Mouse (Mus musculus): ENCODE results near the gene Vapb. TPM values are rescaled to one million over a fixed set of nuclear protein-coding genes. Genes with fewer than 3 reads are reported as not detected.
"Not testable (repeated sequence)": the region's sequence is repeated elsewhere in the genome, so short reads cannot be mapped to it uniquely, and the experiment has no call there.

Vapb gene
- total and polyA plus RNA-seq, 3 experiments: 13.3 to 128 (median 113) TPM

DNA sequence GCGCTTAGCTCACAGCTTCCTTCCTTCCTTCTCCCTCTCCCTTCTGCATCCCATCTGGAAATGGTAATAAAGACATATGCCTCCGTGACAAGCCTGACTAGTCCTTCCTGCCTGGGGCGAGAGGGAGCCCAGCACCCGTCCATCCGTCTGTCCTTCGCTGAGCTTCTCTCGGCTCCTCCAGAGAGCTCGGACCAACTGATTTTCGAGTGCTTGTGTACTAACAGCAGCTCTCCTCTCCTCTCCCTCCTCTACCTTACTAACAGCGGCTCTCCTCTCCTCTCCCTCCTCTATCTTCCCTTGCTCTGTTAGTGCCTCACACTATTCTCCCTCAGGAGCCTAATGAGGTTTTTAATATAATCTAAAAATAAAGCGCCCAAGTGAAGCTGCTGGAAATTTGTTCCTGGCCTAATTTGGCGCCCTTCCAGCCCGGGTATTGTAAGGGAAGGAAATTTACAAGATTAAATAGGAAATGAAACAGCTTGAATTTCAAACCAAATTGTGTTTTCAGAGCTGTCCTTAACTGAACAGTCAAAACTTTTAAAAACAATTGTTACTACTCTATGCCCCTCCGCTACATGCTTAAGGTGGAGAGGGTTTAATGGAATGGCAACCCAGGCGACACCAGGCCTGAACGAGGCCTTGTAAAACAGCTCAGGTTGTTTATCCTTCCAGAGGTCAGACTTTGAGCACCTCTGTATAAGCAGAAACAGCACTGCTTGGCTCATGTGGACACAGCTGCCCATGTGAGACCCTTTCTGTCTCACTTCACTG lies 35.0 kb upstream of the Vapb start:
- no peaks in the 10 kb centered on the region for H3K27me3 ChIP-seq (ENCODE audit: control insufficient read depth, insufficient read depth, low read length)
- H3K4me1 ChIP-seq (ENCODE audit: control insufficient read depth, insufficient read depth, low read length): peaks cover 9% of the 10 kb centered on the region
- TF ChIP-seq EP300 (IDR thresholded peaks at IDR 0.05; ENCODE audit: insufficient read depth, low read depth, low read length) (no peak), CTCF (IDR thresholded peaks at IDR 0.05) (no peak), POLR2A (IDR thresholded peaks at IDR 0.05; ENCODE audit: insufficient read depth, low read depth, low read length) (no peak)
- H3K9ac ChIP-seq (ENCODE audit: low read depth, low read length): no peak overlapping the region
- H3K27ac ChIP-seq: peak overlapping the region; percentile 54; the same call in 1 of the 2 replicates
- peak; percentile 23 to 30 for DNase-seq
- H3K79me2 ChIP-seq (replicated peaks; ENCODE audit: control insufficient read depth, insufficient read depth, low read length): no peaks in the 10 kb centered on the region
- H3K36me3 ChIP-seq (ENCODE audit: control insufficient read depth, insufficient read depth, low read length): peaks cover 2% of the 10 kb centered on the region
- no peak overlapping the region for H3K4me3 ChIP-seq
- intact Hi-C loops (cut with DNase I): no loop called here
- 35% methylated on average over 16 of the region's 16 CpGs for WGBS

DNA sequence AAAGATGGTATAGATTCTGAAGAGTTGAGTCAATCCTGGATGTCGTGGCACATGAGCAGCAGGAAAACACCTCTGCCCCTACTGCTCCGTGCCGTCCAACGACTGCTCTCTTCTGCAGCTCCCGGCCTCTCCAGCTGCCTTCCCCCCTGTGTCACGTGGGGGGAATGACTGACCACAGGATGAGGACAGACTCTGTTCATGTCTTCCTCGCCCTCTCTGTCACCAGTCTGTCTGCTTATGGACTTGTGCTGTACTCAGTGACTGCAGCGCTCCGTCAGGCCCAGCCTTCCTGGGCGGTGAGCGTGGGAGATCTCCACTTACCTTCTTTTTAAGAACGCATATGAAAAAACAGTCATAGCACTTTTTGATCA lies 34.5 kb upstream of the Vapb start:
- no peak overlapping the region for H3K9ac ChIP-seq (ENCODE audit: low read depth, low read length)
- no peaks in the 10 kb centered on the region for H3K27me3 ChIP-seq (ENCODE audit: control insufficient read depth, insufficient read depth, low read length)
- DNase-seq: no peak
- intact Hi-C loops (cut with DNase I): no loop called here
- peaks cover 2% of the 10 kb centered on the region for H3K36me3 ChIP-seq (ENCODE audit: control insufficient read depth, insufficient read depth, low read length)
- H3K4me1 ChIP-seq (ENCODE audit: control insufficient read depth, insufficient read depth, low read length): peaks cover 9% of the 10 kb centered on the region
- TF ChIP-seq EP300 (IDR thresholded peaks at IDR 0.05; ENCODE audit: insufficient read depth, low read depth, low read length) (no peak), CTCF (IDR thresholded peaks at IDR 0.05) (no peak), POLR2A (IDR thresholded peaks at IDR 0.05; ENCODE audit: insufficient read depth, low read depth, low read length) (no peak)
- peak overlapping the region; percentile 54; the same call in 1 of the 2 replicates for H3K27ac ChIP-seq
- 66% methylated on average over 12 of the region's 12 CpGs for WGBS
- no peak overlapping the region for H3K4me3 ChIP-seq
- H3K79me2 ChIP-seq (replicated peaks; ENCODE audit: control insufficient read depth, insufficient read depth, low read length): no peaks in the 10 kb centered on the region

DNA sequence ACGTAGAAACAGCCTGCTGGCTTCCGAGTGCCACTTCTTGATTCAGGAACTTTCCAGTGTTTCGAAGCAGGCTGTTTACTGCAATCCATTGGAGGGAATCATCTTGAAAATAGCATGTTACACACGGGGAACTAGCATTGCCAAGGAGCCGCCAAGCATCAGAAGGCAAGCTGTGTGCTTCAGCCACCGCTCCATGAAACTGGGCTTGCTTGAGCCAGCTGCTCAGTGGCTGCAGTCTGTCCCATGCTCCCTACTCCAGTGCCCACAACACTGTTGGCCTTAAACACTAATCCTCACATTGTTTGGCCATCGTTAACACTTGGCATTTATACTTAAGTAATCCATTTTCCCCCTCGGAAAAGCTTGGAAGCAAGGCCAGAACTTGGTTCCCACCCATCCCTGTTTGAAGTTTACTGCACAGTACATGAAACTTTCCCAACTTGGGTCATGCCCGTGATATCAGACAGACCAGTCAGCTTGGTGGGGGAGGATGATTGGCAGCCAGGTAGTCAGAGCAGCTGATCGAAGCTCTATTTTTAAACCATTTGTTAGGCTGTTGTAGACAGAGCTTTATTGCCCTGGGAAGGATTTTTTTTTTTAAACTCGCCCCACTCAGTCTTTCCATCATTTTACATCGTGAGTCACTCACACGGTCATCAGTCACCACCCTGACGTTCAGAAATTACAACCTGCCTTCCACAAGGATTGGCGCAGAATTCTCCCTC lies 31.3 kb upstream of the Vapb start:
- Histone ChIP-seq H3K4me3 (no peak overlapping the region), H3K9ac (ENCODE audit: low read depth, low read length) (no peak overlapping the region), H3K4me1 (ENCODE audit: control insufficient read depth, insufficient read depth, low read length) (peaks cover 9% of the 10 kb centered on the region), H3K36me3 (ENCODE audit: control insufficient read depth, insufficient read depth, low read length) (peaks cover 2% of the 10 kb centered on the region), H3K27ac (no peak overlapping the region), H3K27me3 (ENCODE audit: control insufficient read depth, insufficient read depth, low read length) (no peaks in the 10 kb centered on the region), H3K79me2 (replicated peaks; ENCODE audit: control insufficient read depth, insufficient read depth, low read length) (no peaks in the 10 kb centered on the region)
- 69% methylated on average over 15 of the region's 15 CpGs for WGBS
- peak in 1 of 2 experiments; percentile 27 for DNase-seq
- intact Hi-C loops (cut with DNase I): no loop called here
- TF ChIP-seq EP300 (IDR thresholded peaks at IDR 0.05; ENCODE audit: insufficient read depth, low read depth, low read length): no peak
- TF ChIP-seq CTCF (IDR thresholded peaks at IDR 0.05): no peak
- no peak for TF ChIP-seq POLR2A (IDR thresholded peaks at IDR 0.05; ENCODE audit: insufficient read depth, low read depth, low read length)

DNA sequence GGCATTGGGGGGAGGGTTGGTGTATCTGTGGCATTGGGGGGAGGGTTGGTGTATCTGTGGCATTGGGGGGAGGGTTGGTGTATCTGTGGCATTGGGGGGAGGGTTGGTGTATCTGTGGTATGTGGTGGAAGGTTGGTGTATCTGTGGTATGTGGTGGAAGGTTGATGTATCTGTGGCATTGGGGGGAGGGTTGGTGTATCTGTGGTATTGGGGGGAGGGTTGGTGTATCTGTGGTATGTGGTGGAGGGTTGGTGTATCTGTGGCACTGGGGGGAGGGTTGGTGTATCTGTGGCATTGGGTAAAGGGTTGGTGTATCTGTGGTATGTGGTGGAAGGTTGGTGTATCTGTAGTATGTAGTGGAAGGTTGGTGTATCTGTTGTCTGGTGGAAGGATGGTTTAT lies 29.7 kb upstream of the Vapb start:
- not testable (repeated sequence) for H3K27ac ChIP-seq; H3K4me3 ChIP-seq; H3K36me3 ChIP-seq (ENCODE audit: control insufficient read depth, insufficient read depth, low read length); H3K27me3 ChIP-seq (ENCODE audit: control insufficient read depth, insufficient read depth, low read length); H3K4me1 ChIP-seq (ENCODE audit: control insufficient read depth, insufficient read depth, low read length); H3K9ac ChIP-seq (ENCODE audit: low read depth, low read length); H3K79me2 ChIP-seq (replicated peaks; ENCODE audit: control insufficient read depth, insufficient read depth, low read length); DNase-seq
- intact Hi-C loops (cut with DNase I): loop anchor here (1.0 kb wide), 1 partner anchor 90 kb away; no protein-coding TSS in a partner anchor

DNA sequence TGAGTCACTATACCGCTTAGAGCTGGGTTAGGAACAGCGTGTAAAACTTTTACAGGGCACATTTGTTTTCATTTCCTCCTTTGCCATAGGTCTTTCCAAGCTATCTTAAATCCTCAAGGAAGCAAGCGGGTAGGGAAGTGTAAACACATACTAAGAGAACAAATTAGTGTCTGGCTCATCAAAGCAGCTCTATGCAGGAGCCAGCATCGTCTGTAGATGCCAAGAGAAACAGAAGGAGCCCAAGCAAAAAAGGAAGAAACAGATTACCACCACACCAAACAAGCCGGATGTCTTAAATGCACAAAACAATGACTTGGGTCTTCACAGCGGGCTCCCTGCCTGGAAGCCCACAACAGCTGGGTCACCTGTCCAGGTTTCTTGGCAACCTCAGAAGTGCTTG lies 27.1 kb upstream of the Vapb start:
- H3K79me2 ChIP-seq (replicated peaks; ENCODE audit: control insufficient read depth, insufficient read depth, low read length): no peaks in the 10 kb centered on the region
- no peak overlapping the region for H3K9ac ChIP-seq (ENCODE audit: low read depth, low read length)
- WGBS: 76% methylated on average over 6 of the region's 6 CpGs
- H3K27ac ChIP-seq: no peak overlapping the region
- peaks cover 1% of the 10 kb centered on the region; the same call in 1 of the 2 replicates for H3K4me1 ChIP-seq (ENCODE audit: control insufficient read depth, insufficient read depth, low read length)
- DNase-seq: no peak
- no peaks in the 10 kb centered on the region for H3K27me3 ChIP-seq (ENCODE audit: control insufficient read depth, insufficient read depth, low read length)
- intact Hi-C loops (cut with DNase I): no loop called here
- H3K36me3 ChIP-seq (ENCODE audit: control insufficient read depth, insufficient read depth, low read length): no peaks in the 10 kb centered on the region
- TF ChIP-seq CTCF (IDR thresholded peaks at IDR 0.05) (no peak), EP300 (IDR thresholded peaks at IDR 0.05; ENCODE audit: insufficient read depth, low read depth, low read length) (no peak), POLR2A (IDR thresholded peaks at IDR 0.05; ENCODE audit: insufficient read depth, low read depth, low read length) (no peak)
- no peak overlapping the region for H3K4me3 ChIP-seq

- Histone ChIP-seq H3K79me2 (replicated peaks; ENCODE audit: control insufficient read depth, insufficient read depth, low read length) (no peaks in the 10 kb centered on the region), H3K27me3 (ENCODE audit: control insufficient read depth, insufficient read depth, low read length) (no peaks in the 10 kb centered on the region), H3K36me3 (ENCODE audit: control insufficient read depth, insufficient read depth, low read length) (no peaks in the 10 kb centered on the region), H3K27ac (no peak overlapping the region), H3K4me1 (ENCODE audit: control insufficient read depth, insufficient read depth, low read length) (no peaks in the 10 kb centered on the region), H3K4me3 (no peak overlapping the region), H3K9ac (ENCODE audit: low read depth, low read length) (no peak overlapping the region)
- intact Hi-C loops (cut with DNase I): no loop called here
- WGBS: 61% methylated on average over 10 of the region's 10 CpGs
- TF ChIP-seq EP300 (IDR thresholded peaks at IDR 0.05; ENCODE audit: insufficient read depth, low read depth, low read length): no peak
- DNase-seq: no peak
These were observed 24.7 kb upstream of the Vapb start for GRCm38 (mm10) chr2:173712656-173713055.
